Mouse (Mus musculus): ENCODE results near the gene Adamts13. TPM values are rescaled to one million over a fixed set of nuclear protein-coding genes. Genes with fewer than 3 reads are reported as not detected.

Adamts13 gene
- polyA plus RNA-seq, 1 experiment from 2014 or later: not detected

GRCm38 (mm10) chr2:26943253-26943652 is 30.0 kb upstream of the Adamts13 start:
- WGBS: 84% methylated on average over 3 of the region's 3 CpGs
- Histone ChIP-seq H3K9me3 (replicated peaks; ENCODE audit: control insufficient read depth, low read length, poor library complexity, severe bottlenecking) (no peaks in the 10 kb centered on the region), H3K27ac (ENCODE audit: low read length) (no peak overlapping the region), H3K27me3 (ENCODE audit: control insufficient read depth, insufficient read depth, low read depth, low read length) (no peaks in the 10 kb centered on the region; the same call in 1 of the 2 replicates), H3K9ac (ENCODE audit: low read depth, low read length) (no peak overlapping the region), H3K4me2 (ENCODE audit: low read length) (no peak overlapping the region), H3K36me3 (ENCODE audit: control insufficient read depth, insufficient read depth, low read length) (no peaks in the 10 kb centered on the region), H3K4me3 (ENCODE audit: low read depth, low read length) (no peak overlapping the region), H3K4me1 (ENCODE audit: control insufficient read depth, insufficient read depth, low read length) (no peaks in the 10 kb centered on the region)
- no peak for ATAC-seq

GRCm38 (mm10) chr2:26950411-26950810 is 22.8 kb upstream of the Adamts13 start:
- Histone ChIP-seq H3K9me3 (replicated peaks; ENCODE audit: control insufficient read depth, low read length, poor library complexity, severe bottlenecking) (no peaks in the 10 kb centered on the region), H3K4me2 (ENCODE audit: low read length) (no peak overlapping the region), H3K9ac (ENCODE audit: low read depth, low read length) (no peak overlapping the region), H3K4me1 (ENCODE audit: control insufficient read depth, insufficient read depth, low read length) (no peaks in the 10 kb centered on the region), H3K36me3 (ENCODE audit: control insufficient read depth, insufficient read depth, low read length) (peaks cover 22% of the 10 kb centered on the region), H3K27ac (ENCODE audit: low read length) (no peak overlapping the region), H3K4me3 (ENCODE audit: low read depth, low read length) (no peak overlapping the region), H3K27me3 (ENCODE audit: control insufficient read depth, insufficient read depth, low read depth, low read length) (no peaks in the 10 kb centered on the region)
- ATAC-seq: no peak
- WGBS: 90% methylated on average over 2 of the region's 2 CpGs

- Histone ChIP-seq H3K27me3 (ENCODE audit: control insufficient read depth, insufficient read depth, low read depth, low read length) (no peaks in the 10 kb centered on the region), H3K36me3 (ENCODE audit: control insufficient read depth, insufficient read depth, low read length) (peaks cover 22% of the 10 kb centered on the region), H3K4me1 (ENCODE audit: control insufficient read depth, insufficient read depth, low read length) (no peaks in the 10 kb centered on the region), H3K9me3 (replicated peaks; ENCODE audit: control insufficient read depth, low read length, poor library complexity, severe bottlenecking) (no peaks in the 10 kb centered on the region), H3K4me3 (ENCODE audit: low read depth, low read length) (no peak overlapping the region), H3K4me2 (ENCODE audit: low read length) (no peak overlapping the region), H3K9ac (ENCODE audit: low read depth, low read length) (no peak overlapping the region), H3K27ac (ENCODE audit: low read length) (no peak overlapping the region)
- 88% methylated on average over 8 of the region's 8 CpGs for WGBS
- no peak for ATAC-seq
Measured at GRCm38 (mm10) chr2:26951346-26951905, 21.8 kb upstream of the Adamts13 start.

GRCm38 (mm10) chr2:26952193-26952592 is 21.0 kb upstream of the Adamts13 start:
- no peaks in the 10 kb centered on the region for H3K27me3 ChIP-seq (ENCODE audit: control insufficient read depth, insufficient read depth, low read depth, low read length)
- WGBS: 93% methylated on average over 4 of the region's 4 CpGs
- no peaks in the 10 kb centered on the region for H3K9me3 ChIP-seq (replicated peaks; ENCODE audit: control insufficient read depth, low read length, poor library complexity, severe bottlenecking)
- no peak overlapping the region for H3K27ac ChIP-seq (ENCODE audit: low read length)
- no peak overlapping the region for H3K4me3 ChIP-seq (ENCODE audit: low read depth, low read length)
- no peak overlapping the region for H3K4me2 ChIP-seq (ENCODE audit: low read length)
- no peak for ATAC-seq
- no peaks in the 10 kb centered on the region for H3K4me1 ChIP-seq (ENCODE audit: control insufficient read depth, insufficient read depth, low read length)
- H3K9ac ChIP-seq (ENCODE audit: low read depth, low read length): no peak overlapping the region
- peaks cover 26% of the 10 kb centered on the region for H3K36me3 ChIP-seq (ENCODE audit: control insufficient read depth, insufficient read depth, low read length)

GRCm38 (mm10) chr2:26952866-26953265 is 20.4 kb upstream of the Adamts13 start:
- no peaks in the 10 kb centered on the region for H3K27me3 ChIP-seq (ENCODE audit: control insufficient read depth, insufficient read depth, low read depth, low read length)
- H3K4me2 ChIP-seq (ENCODE audit: low read length): no peak overlapping the region
- H3K36me3 ChIP-seq (ENCODE audit: control insufficient read depth, insufficient read depth, low read length): peaks cover 32% of the 10 kb centered on the region
- no peaks in the 10 kb centered on the region for H3K4me1 ChIP-seq (ENCODE audit: control insufficient read depth, insufficient read depth, low read length)
- no peak overlapping the region for H3K9ac ChIP-seq (ENCODE audit: low read depth, low read length)
- no peak overlapping the region for H3K4me3 ChIP-seq (ENCODE audit: low read depth, low read length)
- no peak for ATAC-seq
- 95% methylated on average over 8 of the region's 8 CpGs for WGBS
- no peak overlapping the region for H3K27ac ChIP-seq (ENCODE audit: low read length)
- no peaks in the 10 kb centered on the region for H3K9me3 ChIP-seq (replicated peaks; ENCODE audit: control insufficient read depth, low read length, poor library complexity, severe bottlenecking)

- WGBS: 94% methylated on average over 2 of the region's 2 CpGs
- H3K36me3 ChIP-seq (ENCODE audit: control insufficient read depth, insufficient read depth, low read length): peaks cover 42% of the 10 kb centered on the region
- ATAC-seq: no peak
Measured at GRCm38 (mm10) chr2:26954735-26955395, 18.4 kb upstream of the Adamts13 start.

GRCm38 (mm10) chr2:26956811-26957487 is 16.3 kb upstream of the Adamts13 start:
- no peak overlapping the region for H3K27ac ChIP-seq (ENCODE audit: low read length)
- WGBS: 95% methylated on average over 12 of the region's 12 CpGs
- H3K9ac ChIP-seq (ENCODE audit: low read depth, low read length): no peak overlapping the region
- no peaks in the 10 kb centered on the region for H3K27me3 ChIP-seq (ENCODE audit: control insufficient read depth, insufficient read depth, low read depth, low read length)
- peaks cover 8% of the 10 kb centered on the region for H3K4me1 ChIP-seq (ENCODE audit: control insufficient read depth, insufficient read depth, low read length)
- ATAC-seq: no peak
- H3K9me3 ChIP-seq (replicated peaks; ENCODE audit: control insufficient read depth, low read length, poor library complexity, severe bottlenecking): no peaks in the 10 kb centered on the region
- H3K4me2 ChIP-seq (ENCODE audit: low read length): no peak overlapping the region
- peaks cover 35% of the 10 kb centered on the region for H3K36me3 ChIP-seq (ENCODE audit: control insufficient read depth, insufficient read depth, low read length)
- no peak overlapping the region for H3K4me3 ChIP-seq (ENCODE audit: low read depth, low read length)

More at GRCm38 (mm10) chr2:26954735-26955395, 18.4 kb upstream of the Adamts13 start:
- Histone ChIP-seq H3K27me3 (ENCODE audit: control insufficient read depth, insufficient read depth, low read depth, low read length) (no peaks in the 10 kb centered on the region), H3K4me1 (ENCODE audit: control insufficient read depth, insufficient read depth, low read length) (no peaks in the 10 kb centered on the region), H3K4me3 (ENCODE audit: low read depth, low read length) (no peak overlapping the region), H3K9ac (ENCODE audit: low read depth, low read length) (no peak overlapping the region), H3K4me2 (ENCODE audit: low read length) (no peak overlapping the region), H3K27ac (ENCODE audit: low read length) (no peak overlapping the region), H3K9me3 (replicated peaks; ENCODE audit: control insufficient read depth, low read length, poor library complexity, severe bottlenecking) (no peaks in the 10 kb centered on the region)

- no peak overlapping the region for H3K27ac ChIP-seq (ENCODE audit: low read length)
- H3K4me2 ChIP-seq (ENCODE audit: low read length): no peak overlapping the region
- H3K9ac ChIP-seq (ENCODE audit: low read depth, low read length): no peak overlapping the region
- 84% methylated on average over 2 of the region's 2 CpGs for WGBS
- peaks cover 13% of the 10 kb centered on the region for H3K4me1 ChIP-seq (ENCODE audit: control insufficient read depth, insufficient read depth, low read length)
- no peaks in the 10 kb centered on the region for H3K27me3 ChIP-seq (ENCODE audit: control insufficient read depth, insufficient read depth, low read depth, low read length)
- no peaks in the 10 kb centered on the region for H3K9me3 ChIP-seq (replicated peaks; ENCODE audit: control insufficient read depth, low read length, poor library complexity, severe bottlenecking)
- no peak overlapping the region for H3K4me3 ChIP-seq (ENCODE audit: low read depth, low read length)
- ATAC-seq: no peak
- H3K36me3 ChIP-seq (ENCODE audit: control insufficient read depth, insufficient read depth, low read length): peaks cover 35% of the 10 kb centered on the region
Measured at GRCm38 (mm10) chr2:26957488-26957859, 15.7 kb upstream of the Adamts13 start.

GRCm38 (mm10) chr2:26960756-26961155 is 12.5 kb upstream of the Adamts13 start:
- H3K9ac ChIP-seq (ENCODE audit: low read depth, low read length): no peak overlapping the region
- no peak overlapping the region for H3K27ac ChIP-seq (ENCODE audit: low read length)
- H3K9me3 ChIP-seq (replicated peaks; ENCODE audit: control insufficient read depth, low read length, poor library complexity, severe bottlenecking): no peaks in the 10 kb centered on the region
- ATAC-seq: no peak
- no peak overlapping the region for H3K4me3 ChIP-seq (ENCODE audit: low read depth, low read length)
- peaks cover 28% of the 10 kb centered on the region for H3K4me1 ChIP-seq (ENCODE audit: control insufficient read depth, insufficient read depth, low read length)
- no peaks in the 10 kb centered on the region for H3K27me3 ChIP-seq (ENCODE audit: control insufficient read depth, insufficient read depth, low read depth, low read length)
- H3K4me2 ChIP-seq (ENCODE audit: low read length): no peak overlapping the region
- 79% methylated on average over 4 of the region's 4 CpGs for WGBS
- H3K36me3 ChIP-seq (ENCODE audit: control insufficient read depth, insufficient read depth, low read length): peaks cover 20% of the 10 kb centered on the region

All from midbrain, embryonic 16.5 days (tissue).